Mouse (Mus musculus): ENCODE measurements around the gene Fam78a. TPM values are rescaled to one million over a fixed set of nuclear protein-coding genes. Genes with fewer than 3 reads are reported as not detected.

The Fam78a gene
- 3.2 and 3.7 TPM in 2 replicates for polyA plus RNA-seq (2012; rRNA removed)

DNA sequence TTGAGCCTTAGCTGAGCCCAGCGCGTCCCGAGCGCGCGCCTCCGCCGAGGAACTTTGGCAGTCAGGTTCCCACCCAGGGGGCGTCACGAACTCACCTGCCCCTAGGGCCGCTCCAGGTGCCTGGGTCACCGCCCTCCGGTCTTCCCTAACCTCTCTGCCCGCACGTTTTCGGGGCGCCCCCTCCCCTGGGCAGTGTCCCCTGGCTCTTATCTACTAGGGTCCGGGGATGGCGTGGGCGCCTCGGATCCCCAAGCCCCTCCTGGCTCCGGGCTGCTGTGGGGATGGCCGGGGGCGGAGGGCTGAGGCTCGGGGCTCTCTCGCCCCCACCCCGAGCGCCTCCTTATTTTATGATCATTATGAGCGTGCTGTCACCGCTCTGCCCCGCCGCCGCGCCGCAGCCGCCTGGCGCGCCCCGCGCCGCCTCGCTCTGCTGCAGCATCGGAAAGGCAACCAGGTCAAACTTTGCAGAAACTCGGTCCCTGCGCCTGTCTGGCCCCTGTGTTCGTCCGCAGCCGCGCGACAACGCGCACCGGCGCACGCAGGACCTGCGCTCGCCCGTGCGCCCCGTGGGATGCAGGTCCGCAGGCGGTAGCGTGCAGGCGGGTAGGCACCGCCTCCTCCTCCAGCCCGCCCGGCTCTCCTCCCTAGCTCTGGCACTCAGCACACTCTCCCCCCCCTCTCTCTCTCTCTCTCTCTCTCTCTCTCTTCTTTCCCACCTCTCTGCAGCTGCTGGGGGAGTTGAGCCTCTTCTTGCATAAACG is at the start of gene Fam78a:
Gene Fam78a (minus strand): TSS at position 747 of the 761 bp plus-strand sequence.
- DNase-seq (ENCODE audit: extremely low spot score in 1 of 2, low spot score in 1 of 2), result peak in 1 of 2 experiments; percentile 42

DNA sequence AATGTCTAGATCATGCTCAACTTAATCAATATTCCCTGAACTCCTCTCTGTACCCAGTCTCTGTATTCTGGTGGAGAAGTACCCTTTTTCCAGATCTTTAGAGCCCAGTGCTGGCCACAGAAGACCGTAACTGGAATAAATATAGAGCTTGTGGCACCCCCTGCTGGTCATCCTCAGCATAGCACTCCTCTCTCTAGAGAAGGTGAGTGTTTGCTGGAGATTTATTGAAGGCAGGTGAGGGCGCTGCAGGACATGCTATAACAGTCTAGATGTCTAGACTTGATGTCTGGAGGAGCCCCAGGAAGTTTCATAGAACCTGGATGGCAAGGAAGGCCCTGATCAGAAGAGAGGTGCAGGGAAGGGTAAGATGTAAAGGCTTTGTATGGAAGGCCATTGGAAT is 49.4 kb upstream of the Fam78a start:
- peak; percentile 84 to 98 for DNase-seq (ENCODE audit: extremely low spot score in 1 of 2, low spot score in 1 of 2)

DNA sequence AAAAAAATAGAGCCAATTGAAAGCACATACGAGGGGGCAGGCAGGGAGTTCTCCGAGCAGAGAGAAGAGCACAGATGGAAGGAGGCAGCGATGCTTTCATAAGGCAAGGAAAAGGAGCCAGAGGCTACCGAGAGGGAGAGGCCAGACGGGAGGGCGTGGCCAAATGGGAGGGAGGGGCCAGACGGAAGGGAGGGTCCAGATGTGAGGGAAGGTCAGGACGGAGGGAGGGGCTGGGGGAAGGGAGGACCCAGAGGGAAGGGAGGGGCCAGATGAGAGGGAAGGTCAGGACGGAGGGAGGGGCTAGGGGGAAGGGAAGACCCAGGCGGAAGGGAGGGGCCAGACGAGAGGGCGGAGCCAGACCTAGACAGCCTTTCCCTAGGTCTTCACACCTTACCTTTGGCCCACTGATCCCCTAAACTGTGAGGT is 47.9 kb upstream of the Fam78a start:
- no peak for DNase-seq (ENCODE audit: extremely low spot score in 1 of 2, low spot score in 1 of 2)

DNA sequence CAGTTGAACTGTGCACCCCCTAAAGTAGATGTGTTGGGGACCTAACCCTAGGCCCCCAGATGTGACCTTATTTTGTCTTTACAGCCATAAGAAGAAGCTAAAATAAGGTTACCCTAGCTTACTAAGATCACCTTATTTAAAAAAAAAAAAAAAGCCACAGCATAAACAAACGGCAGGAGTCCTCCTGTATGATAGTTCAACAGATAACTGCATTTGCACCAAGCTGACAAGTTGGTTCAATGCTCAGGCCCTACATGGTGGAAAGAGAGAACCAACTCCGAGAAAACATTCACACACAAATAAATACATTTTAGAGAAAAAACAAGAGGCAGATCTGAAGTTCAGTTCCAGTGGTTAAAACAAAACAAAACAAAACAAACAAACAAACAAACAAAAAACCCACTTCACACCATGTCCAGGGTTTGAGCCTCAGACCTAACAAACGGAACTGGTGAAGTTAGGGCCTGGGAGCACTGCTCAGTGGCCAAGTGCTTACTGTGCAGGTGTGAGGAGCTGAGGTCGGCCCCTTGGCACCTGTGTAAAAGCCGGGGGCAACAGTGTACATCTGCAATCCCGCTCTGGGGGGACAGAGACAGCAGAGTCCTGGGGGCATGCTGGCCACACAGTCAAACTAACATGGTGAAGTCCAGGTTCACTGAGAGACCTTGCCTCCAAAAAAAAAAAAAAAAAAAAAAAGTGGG is 47.4 kb upstream of the Fam78a start:
- no peak for DNase-seq (ENCODE audit: extremely low spot score in 1 of 2, low spot score in 1 of 2)

DNA sequence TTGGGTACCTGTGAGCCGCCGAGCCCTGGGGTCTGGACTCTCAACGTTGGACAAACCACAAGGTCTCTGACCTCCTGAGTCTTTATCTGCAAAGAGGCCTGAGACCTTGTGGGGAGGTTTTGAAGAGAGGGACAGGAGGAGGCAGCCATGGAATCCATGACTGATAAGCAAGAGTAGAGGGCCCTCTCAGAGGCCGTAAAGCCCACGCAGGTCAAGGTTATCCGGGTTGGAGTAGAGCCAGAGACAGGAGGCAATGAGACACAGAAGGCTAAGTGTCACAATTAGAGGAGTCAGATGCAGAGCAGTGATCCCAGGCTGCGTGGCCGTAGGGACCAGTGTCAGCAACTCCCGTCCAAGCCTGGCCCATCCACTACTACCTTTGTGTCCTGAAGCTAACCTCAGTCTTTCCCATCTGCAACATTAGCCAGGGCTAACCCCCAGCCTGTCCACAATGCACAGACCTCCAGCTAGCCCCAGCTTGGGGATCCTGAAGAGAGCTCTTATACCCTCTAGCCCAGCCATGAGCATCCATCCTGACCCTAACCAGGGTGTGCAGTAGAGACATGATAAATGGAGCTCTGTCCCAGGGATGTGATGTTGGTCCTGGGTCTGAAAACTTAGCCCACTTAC is 46.7 kb upstream of the Fam78a start:
- no peak for DNase-seq (ENCODE audit: extremely low spot score in 1 of 2, low spot score in 1 of 2)

DNA sequence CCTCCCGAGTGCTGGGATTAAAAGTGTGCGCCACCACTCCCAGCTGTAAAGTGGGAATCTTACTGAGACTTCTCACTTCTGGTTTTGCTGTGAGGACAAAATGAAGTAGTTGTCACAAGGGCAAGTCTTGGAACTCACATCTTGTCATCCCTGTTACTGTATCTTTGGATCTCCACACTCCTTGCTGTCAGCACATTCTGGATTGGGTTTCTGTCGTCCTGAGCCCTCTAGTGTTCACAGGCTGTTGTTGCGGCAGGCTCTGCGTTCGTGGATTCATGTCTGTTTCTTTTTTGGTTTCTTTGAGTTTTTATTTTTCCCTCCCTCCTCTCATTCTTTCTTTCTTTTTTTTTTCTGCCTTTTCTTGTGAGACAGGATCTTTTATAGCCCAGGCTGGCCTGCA is 45.8 kb upstream of the Fam78a start:
- DNase-seq (ENCODE audit: extremely low spot score in 1 of 2, low spot score in 1 of 2), result peak in 1 of 2 experiments; percentile 84

DNA sequence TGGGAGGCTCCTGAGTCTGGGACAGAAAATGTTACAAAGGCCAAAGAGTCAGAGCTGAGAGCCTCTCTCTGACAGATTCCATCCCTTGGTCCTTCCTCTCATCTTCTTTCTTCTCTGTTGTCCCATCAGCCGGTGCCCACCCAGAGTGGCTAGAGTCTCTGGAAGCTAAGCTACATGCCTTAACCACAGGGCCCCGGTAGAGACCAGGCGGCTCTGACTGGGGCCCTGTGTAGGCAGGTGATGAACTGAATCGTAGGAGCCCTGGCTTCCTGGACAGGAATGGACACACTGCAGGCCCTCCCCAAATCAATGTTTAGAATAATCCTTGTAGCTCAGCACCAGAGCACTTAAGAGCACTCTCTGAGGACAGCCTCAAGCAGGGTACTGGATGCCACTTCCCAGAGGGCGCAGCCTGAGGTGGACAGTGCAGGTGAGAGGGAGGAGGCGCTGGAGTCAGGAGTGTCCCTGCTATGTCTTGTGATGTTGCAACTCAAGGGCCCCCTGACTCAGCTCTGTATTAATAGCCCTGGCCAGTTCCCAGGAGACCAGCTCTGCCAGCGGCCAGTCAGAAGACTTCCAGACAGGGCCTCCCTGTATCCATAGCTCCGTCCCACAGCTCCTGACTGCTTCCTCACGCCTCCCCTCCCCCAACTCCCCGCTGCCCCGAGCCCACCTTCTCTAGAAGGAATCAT is 44.9 kb upstream of the Fam78a start:
- no peak for DNase-seq (ENCODE audit: extremely low spot score in 1 of 2, low spot score in 1 of 2)

DNA sequence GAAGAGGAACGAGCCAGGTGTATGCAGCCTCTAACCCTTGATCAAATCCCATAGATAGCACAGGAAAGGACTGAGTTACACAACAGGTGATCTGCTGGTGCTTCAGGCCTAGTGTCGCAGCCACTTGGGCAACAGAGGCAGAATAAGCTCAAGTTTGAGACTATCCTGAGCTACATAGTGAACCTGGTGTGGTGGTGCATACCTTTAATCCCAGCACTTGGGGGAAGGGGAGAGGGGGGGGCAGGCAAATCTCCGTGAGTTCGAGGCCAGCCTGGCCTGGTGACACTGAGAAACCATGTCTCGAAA is 43.8 kb upstream of the Fam78a start:
- no peak for DNase-seq (ENCODE audit: extremely low spot score in 1 of 2, low spot score in 1 of 2)

DNA sequence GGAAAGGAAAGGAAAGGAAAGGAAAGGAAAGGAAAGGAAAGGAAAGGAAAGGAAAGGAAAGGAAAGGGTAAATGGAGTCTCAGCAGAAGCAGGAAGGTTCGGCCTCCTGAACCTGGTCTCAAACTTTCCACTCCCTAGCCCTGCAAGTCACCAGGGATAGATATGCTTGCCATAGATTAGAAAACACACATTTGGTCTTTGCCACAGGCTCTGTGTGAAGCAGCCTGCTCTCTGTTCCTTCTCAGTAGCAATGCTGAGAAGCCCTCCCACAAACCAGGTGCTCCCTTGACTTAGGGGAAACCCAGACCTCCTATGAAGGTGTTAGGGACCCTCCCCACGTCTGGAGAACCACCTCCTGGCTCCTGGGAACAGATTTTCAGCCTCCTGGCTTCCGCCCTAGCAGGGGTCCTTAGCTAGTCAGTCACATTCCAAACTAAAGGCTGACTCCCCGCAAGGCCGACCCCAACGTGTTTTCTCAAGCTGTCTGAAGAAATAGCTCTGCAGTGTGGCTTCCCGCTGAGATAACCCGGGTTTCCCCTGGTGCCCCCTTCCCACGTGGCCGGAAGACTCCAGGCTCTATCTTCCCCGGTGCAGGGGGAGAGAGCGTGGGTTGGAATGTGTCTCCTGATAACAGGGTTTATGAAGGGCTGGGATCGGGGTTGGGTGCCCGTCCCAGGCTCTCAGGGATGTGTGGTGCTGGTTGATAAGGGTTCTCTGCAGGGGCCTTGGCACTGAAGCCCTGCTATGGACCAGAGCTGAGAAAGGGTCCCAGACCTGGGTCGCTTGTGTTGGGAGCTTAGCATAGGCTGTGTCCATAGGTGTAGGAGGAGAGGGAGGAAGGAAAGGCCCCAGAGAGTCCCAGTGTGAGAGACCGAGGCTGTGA is 43.2 kb upstream of the Fam78a start:
- no peak for DNase-seq (ENCODE audit: extremely low spot score in 1 of 2, low spot score in 1 of 2)

DNA sequence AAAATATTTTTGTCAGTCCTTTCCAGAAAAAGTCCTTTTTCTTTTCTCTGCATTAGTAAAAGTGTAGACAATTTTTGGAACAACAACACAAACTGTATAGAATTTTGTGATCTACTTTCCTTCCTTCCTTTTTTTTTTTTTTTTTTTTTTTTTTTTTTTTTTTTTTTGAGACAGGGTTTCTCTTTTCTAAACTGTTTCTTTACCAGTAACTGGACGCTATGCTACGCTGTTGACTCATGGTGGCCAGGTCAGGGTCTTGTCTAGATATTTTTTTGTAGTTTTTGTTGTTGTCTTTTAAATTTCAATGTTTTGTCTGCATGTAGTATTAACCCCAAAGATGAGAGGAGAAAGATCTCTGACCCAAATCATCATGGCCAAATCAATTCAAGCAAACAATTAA is 37.1 kb upstream of the Fam78a start:
- no peak for DNase-seq (ENCODE audit: extremely low spot score in 1 of 2, low spot score in 1 of 2)

DNA sequence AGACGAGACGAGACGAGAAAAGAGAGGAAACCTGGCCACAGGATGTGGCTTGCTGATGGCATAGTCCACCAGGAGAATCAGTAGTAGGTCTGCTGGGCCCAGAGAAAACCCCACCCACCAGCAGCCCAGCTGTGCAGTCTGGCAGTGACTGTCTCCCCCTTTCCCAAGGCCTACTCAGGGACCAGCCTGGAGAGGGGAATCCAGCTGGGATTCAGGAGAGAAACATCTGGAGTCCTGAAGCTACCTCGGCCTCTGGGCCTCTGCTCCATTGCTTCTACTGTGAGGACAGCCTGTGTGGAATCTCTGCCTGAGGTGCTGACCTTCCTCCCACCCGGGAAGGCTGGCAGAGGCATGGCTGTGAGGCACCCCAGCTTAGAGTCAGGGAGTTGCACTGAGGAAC is 36.5 kb upstream of the Fam78a start:
- DNase-seq (ENCODE audit: extremely low spot score in 1 of 2, low spot score in 1 of 2), result no peak

DNA sequence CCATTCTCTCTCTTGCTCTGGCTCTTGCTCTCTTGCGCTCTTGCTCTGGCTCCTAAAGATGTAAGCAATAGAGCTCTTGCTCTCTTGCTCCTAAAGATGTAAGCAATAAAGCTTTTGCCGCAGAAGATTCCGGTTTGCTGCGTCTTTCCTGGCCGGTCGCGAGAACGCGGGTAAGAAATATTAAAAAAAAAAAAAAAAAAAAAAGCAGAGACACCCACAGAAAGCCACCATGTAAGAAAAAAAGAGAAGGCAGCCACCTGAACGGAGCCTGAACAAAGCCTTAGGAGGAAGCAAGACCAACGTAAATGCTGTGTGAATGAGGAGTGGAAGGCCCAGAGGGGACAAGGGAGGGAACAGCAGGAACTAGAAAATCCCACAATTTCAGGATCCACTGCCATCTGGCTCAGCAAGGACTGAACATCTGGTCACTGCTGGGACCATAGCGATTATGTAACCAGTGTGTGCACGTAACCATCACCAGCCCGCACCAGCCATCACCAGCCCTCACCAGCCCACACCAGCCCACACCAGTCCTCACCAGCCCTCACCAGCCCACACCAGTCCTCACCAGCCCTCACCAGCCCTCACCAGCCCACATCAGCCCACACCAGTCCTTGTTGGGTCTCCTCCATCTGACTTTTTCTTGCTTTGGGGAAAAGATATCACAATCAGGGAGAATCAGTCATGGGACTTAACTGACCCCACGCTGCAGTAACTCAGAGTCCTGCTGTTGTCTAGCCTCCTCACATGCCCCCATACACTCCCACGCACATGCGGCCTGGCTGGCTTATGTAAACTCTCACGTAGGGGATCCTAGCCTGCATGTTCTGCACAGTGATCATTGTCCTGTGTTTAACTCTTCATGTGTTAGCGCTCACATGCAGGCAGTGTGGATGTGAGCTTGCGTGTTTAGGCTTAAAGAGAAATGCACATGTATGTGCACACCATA is 35.4 kb upstream of the Fam78a start:
- no peak for DNase-seq (ENCODE audit: extremely low spot score in 1 of 2, low spot score in 1 of 2)

DNA sequence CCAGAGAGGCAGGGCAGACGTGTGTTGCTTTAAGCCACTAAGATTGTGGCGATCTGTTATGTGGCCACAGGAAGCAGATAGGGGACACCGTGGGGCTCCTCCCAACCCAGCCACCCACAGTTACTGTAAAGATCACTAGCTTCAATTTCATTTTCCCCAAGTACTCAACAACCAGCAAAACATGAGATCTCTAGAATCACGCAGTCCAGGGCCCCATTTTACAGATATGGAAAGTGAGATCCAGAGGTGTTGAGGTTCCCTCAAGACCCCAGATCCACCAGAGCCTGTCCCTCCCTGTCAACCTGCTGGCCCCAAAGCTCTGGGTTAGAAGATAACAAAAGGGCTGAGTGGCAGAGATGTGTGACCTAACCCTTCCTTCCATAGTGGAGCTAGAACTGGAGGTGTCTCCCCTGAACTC is 31.2 kb upstream of the Fam78a start:
- DNase-seq (ENCODE audit: extremely low spot score in 1 of 2, low spot score in 1 of 2), result no peak

DNA sequence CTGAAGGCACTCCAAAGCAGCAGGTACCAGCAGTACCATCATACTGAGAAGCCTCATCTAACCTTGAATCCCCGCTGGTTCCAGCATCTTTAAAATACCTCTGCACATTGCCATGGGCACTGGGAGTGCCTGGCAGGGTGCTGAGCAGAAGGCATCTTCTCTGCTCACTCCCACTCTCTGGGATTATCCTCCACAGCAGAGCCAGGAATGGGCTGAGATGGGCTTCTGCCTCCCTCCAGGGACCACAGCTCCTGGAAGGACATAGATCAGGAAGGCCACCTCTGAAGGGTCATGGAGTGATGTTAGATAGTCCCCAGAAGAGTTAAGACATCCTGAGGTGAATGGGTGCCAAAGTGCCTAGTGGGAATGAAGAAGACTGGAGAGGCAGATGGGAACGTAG is 27.9 kb upstream of the Fam78a start:
- DNase-seq (ENCODE audit: extremely low spot score in 1 of 2, low spot score in 1 of 2), result peak in 1 of 2 experiments; percentile 52

DNA sequence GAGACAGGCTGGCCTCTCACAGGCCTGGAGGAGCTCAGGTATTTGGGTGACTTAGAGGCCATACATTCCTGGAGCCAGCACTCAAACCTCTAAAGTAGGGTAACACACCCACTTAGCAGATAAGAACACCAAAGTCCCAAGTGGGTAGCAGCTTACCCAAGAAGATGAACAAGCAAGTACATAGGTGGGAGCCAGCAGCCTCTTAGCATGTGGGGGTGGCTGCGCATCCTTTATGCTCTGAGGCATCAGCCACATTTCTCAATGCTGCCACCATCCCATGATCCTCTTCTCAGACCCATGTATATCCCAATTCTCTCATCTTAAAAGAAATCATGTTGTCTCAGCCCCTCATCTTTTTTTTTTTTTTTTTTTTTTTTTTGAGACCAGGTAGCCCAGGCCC is 26.6 kb upstream of the Fam78a start:
- DNase-seq (ENCODE audit: extremely low spot score in 1 of 2, low spot score in 1 of 2), result peak in 1 of 2 experiments; percentile 56

DNA sequence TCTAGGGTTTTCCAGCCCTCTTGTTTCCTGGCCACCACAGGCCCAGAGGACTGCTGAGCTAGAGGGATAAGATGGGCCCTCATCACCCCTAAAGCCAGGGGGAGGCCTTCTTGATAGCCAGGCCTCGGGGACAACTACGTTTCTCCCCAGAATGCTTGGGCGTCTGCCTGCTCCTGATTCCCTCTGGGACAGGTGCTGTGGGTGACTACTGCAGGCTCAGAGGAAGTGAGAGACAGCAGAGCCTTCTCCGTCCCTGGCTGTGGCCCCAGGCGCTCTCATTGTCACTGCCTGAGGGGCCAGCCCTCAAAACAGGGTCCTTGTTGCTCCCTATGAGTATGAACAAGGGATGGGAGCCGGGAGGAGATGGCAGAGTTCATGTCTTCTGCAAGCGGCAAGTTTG is 21.3 kb upstream of the Fam78a start:
- DNase-seq (ENCODE audit: extremely low spot score in 1 of 2, low spot score in 1 of 2), result no peak

DNA sequence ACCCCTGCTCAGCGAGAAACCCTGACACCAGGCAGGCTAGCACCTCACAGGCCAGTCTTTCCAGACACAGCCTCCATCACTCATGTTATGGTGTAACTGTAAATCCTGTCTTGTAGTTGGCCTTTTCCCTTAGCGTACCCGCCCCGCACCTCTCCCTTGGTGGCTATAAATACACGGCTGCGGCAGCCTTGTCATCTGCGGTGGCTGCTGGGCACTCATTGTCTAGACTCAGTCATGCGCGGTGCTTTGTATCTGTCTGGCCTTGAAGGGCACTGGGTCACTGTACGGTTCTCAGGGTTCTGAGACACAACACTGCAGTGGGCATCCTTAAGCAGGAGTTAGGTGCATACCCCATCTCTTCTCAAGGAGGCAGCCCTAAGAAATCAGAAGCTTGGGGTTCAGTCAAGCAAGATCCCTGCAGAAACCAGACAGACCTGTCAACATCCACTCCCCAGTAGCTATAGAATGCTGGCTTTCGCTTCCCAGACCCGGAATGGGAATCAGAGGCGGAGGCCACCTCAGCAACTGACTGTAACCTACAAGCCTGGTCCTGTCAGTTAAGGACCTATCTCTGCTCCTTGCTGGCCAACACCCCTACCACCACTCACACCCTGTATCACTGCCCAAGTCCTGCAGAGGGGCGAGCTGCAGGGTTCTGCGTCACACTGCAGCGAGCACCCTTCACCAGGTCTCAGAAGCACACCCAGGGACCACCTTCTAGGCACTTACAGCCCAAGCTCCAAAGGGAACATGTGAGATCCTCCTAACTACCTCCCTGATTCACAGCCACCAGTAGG is 20.7 kb upstream of the Fam78a start:
- peak in 1 of 2 experiments; percentile 50 for DNase-seq (ENCODE audit: extremely low spot score in 1 of 2, low spot score in 1 of 2)

DNA sequence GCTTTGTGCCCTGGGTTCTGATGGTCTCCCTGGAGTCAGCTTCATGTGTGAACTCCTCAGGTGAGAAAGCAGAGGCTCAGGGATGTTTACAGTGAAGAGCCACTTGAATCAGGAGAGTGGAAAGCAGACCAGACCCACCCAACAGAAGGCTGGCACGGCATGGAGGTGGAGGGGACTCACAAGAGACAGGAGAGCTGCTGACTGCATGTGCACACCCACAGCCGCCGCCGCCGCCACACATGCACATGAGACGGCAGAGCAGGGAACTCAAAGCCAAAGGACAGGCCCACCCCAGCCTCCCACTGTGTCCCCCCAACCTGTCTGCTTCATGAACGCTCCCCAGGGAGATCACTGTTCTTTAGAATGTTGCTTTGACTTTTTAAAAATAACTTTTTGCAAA is 19.5 kb upstream of the Fam78a start:
- DNase-seq (ENCODE audit: extremely low spot score in 1 of 2, low spot score in 1 of 2), result peak in 1 of 2 experiments; percentile 53

Data from frontal cortex, adult 2 months (tissue).